Mouse (Mus musculus) heart, embryonic 10.5 days (tissue): ENCODE results near the gene Zfp746. TPM values are rescaled to one million over a fixed set of nuclear protein-coding genes. Genes with fewer than 3 reads are reported as not detected.

ENCODE experiments used
- DNase-seq: peaks from one replicate; pipeline ENCODE4 v3.0.0-alpha.2; 2017; ENCODE audit warnings: low spot score
- H3K27ac ChIP-seq: fragments of 300-500 bp; sonication (generic); 2 replicates; pipeline ENCODE4 v1.5.1; 2016; ENCODE audit warnings: mild to moderate bottlenecking
- H3K27me3 ChIP-seq: fragments of 300-500 bp; sonication (generic); 2 replicates; pipeline ENCODE4 v1.6.1; 2016; ENCODE audit warnings: mild to moderate bottlenecking; ENCODE audit not compliant: poor library complexity, insufficient read depth, severe bottlenecking
- H3K36me3 ChIP-seq: fragments of 300-500 bp; sonication (generic); 2 replicates; pipeline ENCODE4 v1.6.1; 2016; ENCODE audit warnings: mild to moderate bottlenecking, moderate library complexity
- H3K4me1 ChIP-seq: fragments of 300-500 bp; sonication (generic); 2 replicates; pipeline ENCODE4 v1.6.1; 2016; ENCODE audit warnings: mild to moderate bottlenecking
- H3K4me3 ChIP-seq: fragments of 300-500 bp; sonication (generic); 2 replicates; pipeline ENCODE4 v1.5.1; 2016; ENCODE audit warnings: mild to moderate bottlenecking, moderate library complexity
- H3K9me3 ChIP-seq: fragments of 300-500 bp; sonication (generic); 2 replicates; pipeline ENCODE4 v1.6.1; 2016; ENCODE audit warnings: mild to moderate bottlenecking, moderate library complexity
- WGBS: fragments of 180-500 bp; shearing (Covaris S2); methylation state at CpG from one replicate; pipeline ENCODE4 v1.1.7; 2016; 5-methylcytosine and 5-hydroxymethylcytosine counted together
- microRNA-seq: library from miRNA; unstranded; fragments of <30 nt; microRNA quantifications from one replicate; pipeline ENCODE4, GENCODE M21; 2017
- polyA plus RNA-seq: library from polyadenylated mRNA; unstranded; fragments of >200 nt; fragmentation: Nextera tagmentation; extraction: Ambion mirVana; gene quantifications from 2 replicates; pipeline ENCODE4 v1.2.1, GENCODE M21; 2016

Gene Zfp746
- polyA plus RNA-seq, 1 experiment from 2014 or later = 18.0 TPM

DNA sequence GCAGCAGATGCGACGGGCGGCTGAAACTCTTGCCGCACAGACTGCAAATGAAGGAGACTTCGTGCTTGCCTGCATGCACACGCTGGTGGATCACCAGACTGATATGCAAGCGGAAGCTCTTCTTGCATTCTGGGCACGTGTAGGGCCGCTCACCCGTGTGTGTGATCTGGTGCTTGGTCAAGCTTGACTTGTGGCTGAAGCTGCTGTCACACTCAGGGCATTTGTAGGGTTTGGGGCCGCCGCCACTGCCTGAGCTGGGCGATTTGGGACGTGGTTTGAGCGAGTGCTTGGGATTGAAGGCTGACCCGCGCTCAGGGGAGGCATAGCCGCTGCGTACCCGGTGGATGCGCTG is 61.4 kb downstream of the Zfp746 start:
- Histone ChIP-seq H3K9me3 (peaks cover 30% of the 10 kb centered on the region), H3K4me3 (0 out of 2 replicates have a peak overlapping the region, but pooled peaks have one; percentile 2), H3K36me3 (peaks cover 81% of the 10 kb centered on the region), H3K4me1 (no peaks in the 10 kb centered on the region), H3K27ac (no peak overlapping the region), H3K27me3 (peaks cover 72% of the 10 kb centered on the region)
- 78% methylated on average over 21 of the region's 21 CpGs for WGBS
- DNase-seq = no peak

DNA sequence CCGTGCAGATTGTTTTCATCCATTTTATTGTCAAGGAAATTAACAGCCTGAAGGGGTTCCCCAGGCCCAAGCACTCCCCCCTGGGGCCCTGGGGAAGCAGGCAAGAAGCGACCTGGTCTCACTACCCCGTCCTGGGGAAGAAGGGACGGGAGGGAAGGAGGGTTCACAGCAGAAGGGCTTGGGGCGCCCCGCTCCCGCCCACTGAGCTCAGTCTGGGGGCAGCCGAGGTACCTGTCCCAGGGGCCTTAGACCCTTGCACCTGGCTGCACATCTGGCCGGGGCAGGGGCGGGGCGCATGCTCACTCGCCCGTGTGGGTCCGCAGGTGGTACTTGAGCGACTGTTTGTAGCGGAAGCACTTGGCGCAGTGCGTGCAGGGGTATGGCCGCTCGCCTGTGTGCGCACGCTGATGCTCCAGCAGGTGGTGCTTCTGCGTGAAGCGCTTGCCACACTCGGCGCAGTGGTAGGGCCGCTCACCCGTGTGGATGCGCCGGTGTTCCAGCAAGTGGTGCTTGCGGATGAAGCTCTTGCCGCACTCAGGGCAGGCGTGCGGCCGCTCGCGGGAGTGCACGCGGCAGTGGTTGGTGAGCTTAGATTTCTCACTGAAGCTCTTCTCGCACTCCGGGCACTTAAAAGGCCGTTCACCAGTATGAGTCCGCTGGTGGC is 61.9 kb downstream of the Zfp746 start:
- WGBS = 87% methylated on average over 43 of the region's 43 CpGs
- no peak for DNase-seq
- peaks cover 77% of the 10 kb centered on the region for H3K36me3 ChIP-seq
- no peaks in the 10 kb centered on the region for H3K4me1 ChIP-seq
- H3K4me3 ChIP-seq = no peak overlapping the region
- H3K27ac ChIP-seq = no peak overlapping the region
- peaks cover 30% of the 10 kb centered on the region for H3K9me3 ChIP-seq
- peaks cover 77% of the 10 kb centered on the region for H3K27me3 ChIP-seq

DNA sequence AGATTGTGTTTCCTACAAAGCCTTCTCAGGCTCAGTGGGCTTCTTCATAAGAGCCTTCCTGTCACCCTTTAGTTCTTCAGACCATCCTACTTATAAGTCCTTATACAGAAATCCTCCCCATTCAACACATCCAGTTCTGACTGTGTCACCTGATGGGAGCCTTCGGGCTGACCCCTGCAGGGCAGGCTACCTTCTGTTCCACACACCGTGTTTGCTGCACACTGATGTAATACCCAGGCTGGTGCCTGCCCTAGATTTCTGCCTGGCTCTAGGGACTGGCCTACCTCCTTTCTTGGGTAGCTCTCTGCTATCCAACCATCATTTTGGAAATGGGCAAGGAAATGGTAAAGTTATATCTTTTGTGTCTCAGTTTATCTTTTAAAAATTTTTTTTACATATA is 63.7 kb downstream of the Zfp746 start:
- Histone ChIP-seq H3K27me3 (peaks cover 86% of the 10 kb centered on the region), H3K36me3 (peaks cover 62% of the 10 kb centered on the region), H3K4me1 (no peaks in the 10 kb centered on the region), H3K27ac (no peak overlapping the region), H3K9me3 (peaks cover 30% of the 10 kb centered on the region), H3K4me3 (no peak overlapping the region)
- no peak for DNase-seq
- 88% methylated on average over 2 of the region's 2 CpGs for WGBS

DNA sequence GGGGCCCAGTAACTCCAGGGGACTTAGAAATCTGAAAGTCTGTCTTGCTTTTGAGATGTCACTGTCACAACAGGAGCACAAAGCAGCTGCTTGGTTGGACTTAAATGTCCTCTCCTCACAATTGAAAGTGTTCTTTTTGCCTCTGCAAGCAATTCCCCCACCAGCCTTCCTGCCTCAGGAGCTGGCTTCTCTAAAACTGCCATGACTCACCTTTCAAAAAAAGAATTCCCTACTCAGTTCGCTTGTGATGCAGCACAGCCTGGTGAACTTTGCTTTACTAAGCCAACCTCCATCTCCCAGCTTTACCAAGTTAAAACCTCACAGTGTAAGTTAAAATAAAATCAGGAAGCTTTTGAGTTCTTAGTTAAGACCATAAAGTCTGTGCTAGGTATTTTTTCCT is 64.7 kb downstream of the Zfp746 start:
- Histone ChIP-seq H3K4me1 (no peaks in the 10 kb centered on the region), H3K36me3 (peaks cover 53% of the 10 kb centered on the region), H3K27me3 (peaks cover 96% of the 10 kb centered on the region), H3K4me3 (no peak overlapping the region), H3K27ac (no peak overlapping the region), H3K9me3 (peaks cover 30% of the 10 kb centered on the region)
- no peak for DNase-seq
- 69% methylated on average over 1 of the region's 1 CpGs for WGBS

DNA sequence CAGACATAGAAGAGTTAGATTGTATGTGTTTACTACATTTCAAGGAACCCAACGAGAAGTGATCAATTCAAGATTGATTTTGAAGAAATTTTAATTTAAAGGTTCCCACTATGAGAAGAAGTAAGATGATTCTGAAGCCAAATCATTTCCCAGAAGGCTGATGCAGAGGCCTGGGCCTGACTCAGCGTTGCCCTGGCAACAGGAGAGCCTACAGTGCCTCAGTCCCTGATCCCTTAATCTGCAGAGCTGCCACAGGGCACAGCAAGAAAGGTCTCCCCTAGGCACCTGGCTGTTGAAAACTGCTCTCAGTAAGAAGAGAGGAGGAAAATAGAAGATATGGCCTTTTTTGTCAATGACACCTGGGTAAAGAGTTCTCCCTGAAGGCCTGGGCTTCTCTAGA is 66.4 kb downstream of the Zfp746 start:
- H3K9me3 ChIP-seq = peaks cover 15% of the 10 kb centered on the region
- whole genome bisulfite sequencing = 80% methylated on average over 2 of the region's 2 CpGs
- H3K36me3 ChIP-seq = peaks cover 36% of the 10 kb centered on the region
- 0 out of 2 replicates have a peak, but pooled peaks cover 5% of the 10 kb centered on the region for H3K4me1 ChIP-seq
- H3K27me3 ChIP-seq = peaks cover 99% of the 10 kb centered on the region
- no peak overlapping the region for H3K27ac ChIP-seq
- DNase-seq = no peak
- no peak overlapping the region for H3K4me3 ChIP-seq

GRCm38 (mm10) chr6:48016841-48017240 is 69.6 kb downstream of the Zfp746 start:
- Histone ChIP-seq H3K36me3 (peaks cover 7% of the 10 kb centered on the region; the same call in 1 of the 2 replicates), H3K27ac (no peak overlapping the region), H3K9me3 (no peaks in the 10 kb centered on the region), H3K27me3 (peaks cover 100% of the 10 kb centered on the region), H3K4me1 (0 out of 2 replicates have a peak, but pooled peaks cover 5% of the 10 kb centered on the region), H3K4me3 (no peak overlapping the region)
- no peak for DNase-seq
- 90% methylated on average over 9 of the region's 9 CpGs for WGBS

DNA sequence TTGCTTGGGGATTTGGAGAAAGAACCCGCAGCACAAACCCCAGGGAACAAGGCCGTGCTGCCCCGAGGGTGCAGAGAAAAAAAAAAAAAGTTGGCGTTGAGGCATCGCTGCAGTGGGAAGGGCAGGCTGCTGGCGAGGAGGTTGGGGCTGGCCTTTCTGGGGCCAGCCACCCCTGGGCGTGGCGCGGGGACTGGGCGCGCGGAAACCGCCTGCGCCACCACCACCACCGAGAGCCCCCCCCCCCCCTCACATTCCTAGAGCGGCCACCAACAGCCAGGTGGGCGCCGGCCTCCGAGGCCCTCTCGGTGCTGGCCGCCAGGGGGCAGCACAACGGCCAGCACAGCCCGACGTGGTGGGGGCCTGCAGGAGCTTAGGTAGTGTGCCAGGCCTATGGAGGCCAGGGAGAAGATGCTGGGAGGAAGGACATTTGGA is 70.3 kb downstream of the Zfp746 start:
- Histone ChIP-seq H3K9me3 (no peaks in the 10 kb centered on the region), H3K4me3 (peak overlapping the region; percentile 52), H3K4me1 (peaks cover 8% of the 10 kb centered on the region; the same call in 1 of the 2 replicates), H3K36me3 (0 out of 2 replicates have a peak, but pooled peaks cover 4% of the 10 kb centered on the region), H3K27ac (peak overlapping the region; percentile 56; the same call in 1 of the 2 replicates), H3K27me3 (peaks cover 100% of the 10 kb centered on the region)
- DNase-seq = peak; percentile 83
- under 1% methylated on average over 24 of the region's 24 CpGs for WGBS

Small RNAs within 50 kb of the gene (microRNA-seq; reads per million reads assigned to microRNA genes)
- gene Gm24563 = not detected

Other genes with a start within 250 kb of the Zfp746 start
- gene Zfp282, start 209.4 kb downstream of the Zfp746 start, polyA plus RNA-seq = 9.4 and 11.2 TPM in 2 replicates
- 9.4 and 11.8 TPM in 2 replicates for gene Zfp212, start 166.1 kb downstream of the Zfp746 start, polyA plus RNA-seq
- 3.7 and 4.9 TPM in 2 replicates for gene Zfp956, start 133.2 kb downstream of the Zfp746 start, polyA plus RNA-seq
- gene Zfp777, start 37.7 kb downstream of the Zfp746 start, polyA plus RNA-seq = 4.7 and 8.0 TPM in 2 replicates